Mouse (Mus musculus) cerebellum, adult 11-12 months (tissue): ENCODE measurements around the gene Clrn2.
"Not testable (repeated sequence)": the region's sequence is repeated elsewhere in the genome, so short reads cannot be mapped to it uniquely, and the experiment has no call there.

Experiments used
- DNase-seq: peaks from one replicate; pipeline ENCODE4 v3.0.0; 2022

Gene Clrn2

GRCm38 (mm10) chr5:45453451-45453850, at the start of gene Clrn2:
Gene Clrn2, plus strand, starts transcription at chr5:45453751.
- DNase-seq = no peak

GRCm38 (mm10) chr5:45406129-45406528, 47.4 kb upstream of the Clrn2 start:
- no peak for DNase-seq

GRCm38 (mm10) chr5:45416478-45416877, 37.1 kb upstream of the Clrn2 start:
- no peak for DNase-seq

DNA sequence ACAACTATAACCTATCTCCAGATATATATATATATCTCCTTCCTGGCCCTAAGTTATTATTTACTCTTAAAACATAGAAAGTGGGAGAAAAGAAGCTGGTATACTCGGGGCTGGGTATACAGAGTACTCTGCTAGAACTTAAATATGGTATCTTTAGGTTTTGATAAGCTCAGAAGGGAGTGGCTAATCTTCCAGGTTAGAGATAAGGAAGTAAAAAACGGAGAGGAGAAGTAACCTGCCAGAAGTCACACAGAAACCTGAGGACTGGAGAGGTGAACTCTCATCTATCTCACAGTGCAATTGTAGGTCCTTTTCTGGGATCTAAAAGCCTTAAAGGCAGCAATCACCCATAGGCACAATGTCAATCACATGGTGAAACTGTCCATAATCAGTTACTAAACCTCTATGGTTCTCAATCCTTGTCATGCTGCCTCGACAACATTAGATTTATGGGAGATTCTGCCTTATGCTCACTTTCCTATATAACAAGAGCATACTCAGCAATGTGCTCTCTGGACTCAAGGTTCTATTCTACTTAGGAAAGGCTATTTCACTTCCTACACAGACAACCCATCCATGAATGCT, 35.6 kb upstream of the Clrn2 start:
- DNase-seq = no peak

GRCm38 (mm10) chr5:45419841-45420638, 33.5 kb upstream of the Clrn2 start:
- DNase-seq = no peak

DNA sequence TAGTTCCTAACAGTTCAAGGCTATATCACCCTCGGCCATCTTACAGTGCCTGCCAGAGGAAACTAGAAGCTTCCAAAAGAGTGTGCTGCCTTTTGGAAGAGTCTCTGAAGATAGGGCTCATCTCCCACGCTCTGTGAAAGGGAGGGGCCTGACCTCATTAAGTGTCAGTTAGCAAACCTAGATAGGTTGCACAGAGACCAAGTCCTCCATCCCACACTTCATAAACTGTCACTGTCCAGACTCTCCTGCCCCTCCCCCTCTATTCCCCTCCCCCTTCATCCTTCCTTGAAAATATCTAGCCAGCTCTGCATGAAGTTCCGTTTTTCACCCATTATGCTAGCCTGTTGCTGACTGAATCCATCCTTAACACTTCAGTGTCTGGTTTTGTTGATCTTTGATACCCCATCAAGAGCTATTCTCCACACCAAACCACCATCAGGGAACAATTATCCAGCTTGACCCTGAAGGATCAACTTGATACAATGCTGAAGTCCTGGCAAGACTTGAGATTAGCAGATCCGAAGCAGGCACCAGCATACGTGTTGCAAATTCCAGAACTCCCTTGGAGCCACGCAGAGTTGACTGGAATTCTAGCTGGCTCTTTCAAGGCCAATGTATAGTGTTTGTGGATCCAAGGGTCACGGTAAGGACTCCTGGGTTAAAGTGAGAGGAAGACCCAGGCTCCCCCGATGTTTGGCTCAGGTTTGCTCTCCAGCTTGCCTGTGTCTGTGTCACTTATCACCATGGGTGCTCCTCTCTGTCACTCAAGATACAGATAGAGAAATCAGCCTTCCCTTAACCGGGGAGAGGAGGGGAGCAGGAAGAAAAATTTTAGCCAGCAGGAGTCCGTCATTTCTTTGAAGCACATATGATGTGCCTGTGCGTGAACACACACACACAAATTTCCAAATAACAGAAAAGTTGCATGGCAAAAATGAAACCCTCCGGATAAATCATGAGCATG, 31.4 kb upstream of the Clrn2 start:
- DNase-seq = no peak

- no peak for DNase-seq
These were observed 29.3 kb upstream of the Clrn2 start for GRCm38 (mm10) chr5:45424021-45424886.

DNA sequence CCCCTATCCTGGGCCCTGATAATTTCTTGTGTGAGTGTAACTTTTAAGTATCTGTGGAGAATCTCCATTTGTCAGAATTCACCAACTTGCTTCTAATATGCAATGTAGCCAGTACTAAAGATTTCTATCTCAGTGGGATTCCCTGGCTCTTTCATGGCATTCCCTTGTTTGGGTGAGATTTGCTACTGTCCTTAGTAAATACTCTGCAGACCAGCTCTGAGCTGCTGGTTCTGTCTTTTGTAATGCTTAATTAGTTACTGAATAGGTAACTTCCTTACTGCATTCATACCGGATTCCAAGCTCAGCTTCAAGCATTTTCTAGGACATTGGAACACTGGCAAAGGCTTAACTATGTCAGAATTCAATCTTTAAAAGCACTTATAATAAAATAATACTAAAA, 27.8 kb upstream of the Clrn2 start:
- DNase-seq = not testable (repeated sequence)

GRCm38 (mm10) chr5:45426416-45427034, 27.0 kb upstream of the Clrn2 start:
- DNase-seq = no peak

DNA sequence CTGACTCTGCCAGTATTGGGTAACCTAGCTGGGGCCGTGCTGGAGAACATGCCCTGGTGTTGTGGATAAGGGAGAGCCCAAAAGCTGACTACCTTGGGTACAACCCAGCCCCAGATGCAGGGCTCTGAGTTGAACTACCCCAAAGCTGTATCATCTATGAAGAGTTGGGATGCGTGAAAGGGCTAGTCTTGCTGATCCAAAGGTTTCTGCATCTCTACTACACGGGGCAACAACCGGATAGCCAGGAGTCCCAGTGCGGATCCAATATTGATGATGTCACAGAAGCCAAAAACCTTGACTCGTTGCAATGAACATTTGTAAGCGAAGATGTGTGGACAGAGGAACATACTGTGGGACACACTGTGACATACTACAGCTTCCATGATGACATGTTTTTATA, 25.7 kb upstream of the Clrn2 start:
- DNase-seq = no peak

DNA sequence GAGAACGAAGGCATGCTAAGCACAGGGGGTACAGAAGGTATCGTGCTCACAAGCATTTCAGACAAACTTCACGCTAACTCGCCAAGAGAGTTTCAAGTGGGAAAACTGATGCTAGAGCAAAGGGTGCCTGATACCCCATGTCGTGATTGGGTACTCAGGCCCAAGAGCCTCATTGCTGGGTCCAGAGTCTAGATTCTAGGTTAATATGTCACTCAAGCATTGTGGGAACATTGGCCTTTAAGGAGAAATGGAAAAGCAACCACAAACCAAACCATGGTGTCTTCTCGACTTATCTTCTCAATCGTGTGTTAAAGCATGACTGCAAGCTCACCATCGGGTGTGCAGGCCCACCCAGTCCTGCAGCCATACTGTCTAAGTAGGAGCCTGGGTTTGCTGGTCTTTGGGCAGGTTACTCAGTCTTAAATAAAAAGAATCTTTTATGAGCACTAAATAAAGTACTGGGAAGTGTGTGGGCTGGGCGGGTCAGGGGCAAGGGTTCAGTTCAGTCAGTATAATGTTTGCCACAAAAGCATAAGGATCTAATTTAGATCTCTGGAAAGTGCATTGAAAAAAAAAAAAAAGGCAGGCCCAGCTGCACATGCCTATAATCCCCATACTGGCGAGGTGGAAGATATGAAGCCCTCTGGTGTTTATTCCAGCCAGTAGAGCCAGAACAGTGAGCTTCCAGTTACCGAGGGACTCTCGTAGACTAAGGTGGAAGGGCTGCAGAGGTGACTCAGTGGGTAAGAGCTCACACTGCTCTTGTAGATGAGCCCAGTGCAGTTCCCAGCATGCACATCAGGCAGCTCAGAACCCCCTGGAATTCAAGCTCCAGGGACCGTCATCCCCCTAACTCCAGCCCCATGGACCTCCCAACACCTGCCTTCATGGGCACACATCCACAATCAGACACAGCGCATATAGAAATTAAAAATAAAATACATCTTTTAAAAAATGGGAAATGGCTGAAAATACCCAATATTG, 17.3 kb upstream of the Clrn2 start:
- no peak for DNase-seq

DNA sequence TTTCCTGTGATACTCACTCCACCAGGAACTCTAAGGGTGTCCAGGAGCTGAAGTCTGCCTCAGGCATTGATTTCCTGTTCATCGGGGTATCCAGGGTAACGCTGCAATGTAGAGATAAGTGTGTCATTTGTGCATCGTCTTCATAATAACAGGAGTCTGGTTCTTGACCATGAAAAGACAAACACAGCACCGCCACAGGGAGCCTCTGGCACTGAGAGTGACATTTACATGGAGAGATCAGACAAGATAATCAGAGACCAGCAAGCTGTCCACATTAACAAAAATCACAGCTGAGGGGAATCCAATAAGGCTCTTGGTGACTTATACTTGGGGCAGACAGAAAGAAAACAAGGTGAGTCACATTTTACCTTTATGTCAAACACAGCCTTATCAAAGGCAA, 15.7 kb upstream of the Clrn2 start:
- DNase-seq = no peak

GRCm38 (mm10) chr5:45438301-45438700, 15.2 kb upstream of the Clrn2 start:
- no peak for DNase-seq

GRCm38 (mm10) chr5:45441124-45441523, 12.4 kb upstream of the Clrn2 start:
- no peak for DNase-seq

DNA sequence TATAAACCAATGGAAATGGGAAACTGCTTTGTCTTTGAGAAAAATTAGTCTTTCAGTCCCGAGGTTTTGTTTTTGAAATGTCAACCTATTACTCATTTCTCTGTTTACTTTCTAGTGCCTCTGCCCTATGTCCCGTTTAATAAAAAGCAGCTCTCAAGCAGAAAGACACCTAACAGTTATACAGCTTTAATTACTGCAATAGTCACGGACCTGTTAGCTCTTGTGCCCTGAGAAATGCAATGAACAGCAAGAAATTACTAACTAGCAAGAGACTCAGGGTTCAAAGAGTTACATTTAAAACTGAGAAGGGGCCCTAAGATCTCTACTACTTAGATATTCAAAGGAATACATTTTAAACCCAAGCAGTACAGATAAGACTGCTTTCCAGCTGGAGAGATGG, 11.8 kb upstream of the Clrn2 start:
- DNase-seq = no peak

DNA sequence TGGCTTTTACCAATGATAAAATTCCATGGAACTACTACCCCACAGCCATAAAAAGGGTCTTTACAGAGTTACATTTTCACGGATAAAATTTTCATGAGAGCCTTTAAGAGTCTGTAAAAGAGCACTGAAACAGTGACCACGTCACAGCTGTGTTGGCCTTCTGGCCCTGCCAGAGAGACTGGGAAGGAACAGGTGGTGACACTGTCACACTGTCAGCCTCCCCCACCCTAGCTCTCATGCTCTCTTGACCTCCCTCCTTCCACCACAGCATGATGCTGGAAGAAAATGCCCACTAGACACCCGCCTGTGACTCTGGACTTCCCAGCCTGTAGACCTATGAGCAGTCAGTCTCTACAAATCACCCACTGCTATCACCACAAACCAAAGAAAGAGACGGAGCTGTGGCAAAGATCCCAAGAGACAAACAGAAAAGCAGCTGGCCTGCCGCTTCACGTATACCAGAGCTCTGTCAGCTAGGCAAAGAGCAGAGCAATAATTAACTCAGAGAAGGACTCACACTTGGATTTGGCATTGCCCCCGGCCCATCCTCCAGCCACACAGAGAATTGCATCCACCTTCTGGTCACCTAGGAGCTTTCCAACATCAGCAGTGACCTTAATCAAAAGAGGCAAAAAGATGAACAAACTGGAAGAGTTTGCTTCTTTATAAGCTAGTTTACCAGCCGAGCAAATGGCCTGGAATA, 9.3 kb upstream of the Clrn2 start:
- no peak for DNase-seq

GRCm38 (mm10) chr5:45448676-45449075, 4.9 kb upstream of the Clrn2 start:
- DNase-seq = peak; percentile 38

DNA sequence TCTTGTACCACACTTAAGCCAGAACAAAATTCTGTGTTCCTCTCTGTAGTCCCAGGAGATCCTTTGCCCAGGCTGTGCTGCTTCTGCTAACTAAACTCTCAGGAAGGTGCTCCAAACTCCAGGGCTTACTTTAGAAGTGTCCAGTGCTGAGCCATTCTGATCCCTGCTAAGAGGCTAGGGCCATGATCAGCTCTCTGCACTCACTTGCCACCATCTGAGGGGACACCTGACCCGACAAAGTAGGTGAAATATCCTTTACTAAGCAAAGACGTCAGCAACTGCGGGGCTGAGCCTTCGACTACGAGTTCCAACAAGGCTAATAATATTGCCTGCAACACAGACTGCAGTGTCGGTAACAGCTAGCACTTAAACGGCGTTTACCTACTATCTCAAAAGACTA, 4.3 kb upstream of the Clrn2 start:
- peak; percentile 15 for DNase-seq

DNA sequence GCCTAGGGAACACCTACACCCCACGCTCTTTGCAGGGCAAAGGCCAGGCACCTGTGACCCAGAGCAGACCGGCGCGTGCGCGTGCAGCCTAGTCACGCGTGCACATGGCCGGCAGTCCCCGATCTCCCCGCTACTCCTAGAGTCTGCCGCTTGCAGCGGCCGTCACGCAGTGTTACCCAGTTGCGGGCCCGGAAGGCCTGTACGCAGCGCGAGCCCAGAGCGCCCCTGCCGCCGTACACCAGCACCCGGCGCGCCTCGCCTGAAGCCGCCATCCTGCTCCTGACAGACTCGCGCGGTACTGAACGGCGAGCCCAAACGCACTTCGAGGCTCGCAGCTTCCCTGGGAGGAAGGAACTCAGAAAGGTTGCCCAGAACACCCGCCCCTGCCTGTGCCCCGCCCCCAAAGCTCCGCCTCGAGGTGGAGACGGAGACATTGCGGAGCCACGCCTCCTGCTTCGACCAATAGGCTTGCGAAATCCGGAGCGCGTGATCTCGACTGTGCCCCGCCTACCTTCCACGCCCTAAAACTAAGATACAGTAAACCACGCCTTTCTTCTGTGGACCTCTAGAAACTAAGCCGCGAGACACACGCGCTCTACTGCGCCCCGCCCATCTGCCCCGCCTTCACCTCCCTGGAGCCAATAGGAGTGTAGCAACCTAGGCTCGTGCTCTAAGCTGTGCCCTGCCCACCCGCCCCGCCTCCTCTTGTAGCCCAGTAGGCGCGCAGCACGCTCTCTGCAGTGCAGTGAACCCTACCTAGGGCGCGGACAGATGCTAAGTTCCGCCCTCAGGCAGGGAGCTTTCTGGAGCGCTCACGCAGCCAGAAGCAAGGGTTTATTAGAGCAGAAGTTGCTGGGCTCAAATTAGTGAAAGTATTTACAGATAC, 3.5 kb upstream of the Clrn2 start, which contains the start of gene Qdpr:
TSS of gene Qdpr (minus strand) at position 406 of the 886 bp plus-strand sequence.
- DNase-seq = peak; percentile 97
